Mouse (Mus musculus) thymus, adult 2 months (tissue): ENCODE measurements around the gene Sfrp5.

Experiments
- CTCF ChIP-seq: fragments of 200-500 bp; IDR thresholded peaks from 2 replicates; pipeline ENCODE4 v1.5.1; 2012; ENCODE audit warnings: mild to moderate bottlenecking, control low read depth, low read length, moderate library complexity, borderline replicate concordance; ENCODE audit not compliant: control insufficient read depth, poor library complexity, insufficient read depth; ENCODE audit errors: extremely low read depth
- POLR2A ChIP-seq: fragments of 200-500 bp; IDR thresholded peaks from 2 replicates; pipeline ENCODE4 v1.6.1; 2012; ENCODE audit warnings: mild to moderate bottlenecking, low read length, control low read depth, moderate library complexity; ENCODE audit not compliant: control insufficient read depth, poor library complexity, insufficient read depth; ENCODE audit errors: extremely low read depth

DNA sequence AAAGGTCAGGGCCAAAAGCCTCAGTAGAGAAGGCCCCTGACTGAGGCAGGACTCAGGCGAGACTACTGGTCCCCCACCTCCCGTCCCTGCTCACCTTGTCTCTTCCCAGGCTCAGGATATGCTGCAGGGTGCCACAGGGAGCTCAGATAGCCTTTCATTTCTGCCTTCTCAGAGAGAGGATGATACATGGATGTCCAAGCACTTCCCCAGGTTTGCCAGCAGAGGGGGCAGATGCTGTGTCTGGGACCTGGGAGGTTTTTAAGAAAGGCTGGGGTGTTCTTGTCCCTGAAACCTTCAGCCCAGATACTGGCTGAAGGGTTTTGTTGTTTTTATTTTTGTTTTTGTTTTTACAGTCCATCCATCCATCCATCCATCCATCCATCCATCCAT lies 15.3 kb upstream of the Sfrp5 start:
- TF ChIP-seq POLR2A (no peak), CTCF (peak; percentile 39; the same call in 1 of the 2 replicates)
